In genomic region chr9:44107110-44107509, GRCm38 (mm10) we compare ENCODE assay signal across 8 mouse cellular contexts. TPM values are rescaled to one million over a fixed set of nuclear protein-coding genes. Genes with fewer than 3 reads are reported as not detected.
DNase-seq lines count a peak whose midpoint lies in the region; ATAC-seq and TF ChIP-seq lines count a peak whose summit lies in the region.

TSS of gene C1qtnf5 (plus strand) at chr9:44107245.

- WGBS in lung, adult 2 months: 17% methylated on average over 8 of the region's 8 CpGs

- TF ChIP-seq POLR2A in lung, adult 2 months (IDR thresholded peaks at IDR 0.05; ENCODE audit: borderline replicate concordance, extremely low read depth, low read depth, low read length): peak; percentile 38; the same call in 1 of the 2 replicates

- peaks cover 20% of the 10 kb centered on the region for H3K4me1 ChIP-seq in lung, adult 2 months (ENCODE audit: control insufficient read depth, insufficient read depth, low read length)

- intact Hi-C loops in heart, postnatal 36 days (cut with DNase I): loop anchor here (2.0 kb wide), 1 partner anchor 122 kb away; no protein-coding TSS in a partner anchor

- peak; percentile 62 to 66 for DNase-seq in cerebellum, adult 18-20 months
- peak in 1 of 2 experiments; percentile 79 for DNase-seq in frontal cortex, adult 2 months (ENCODE audit: extremely low spot score in 1 of 2, low spot score in 1 of 2)
- DNase-seq in heart, postnatal 36 days: peak; percentile 87
- peak in 1 of 2 experiments; percentile 65 for DNase-seq in layer of hippocampus, adult 18-20 months (ENCODE audit: low spot score in 2 of 2)
- peak; percentile 58 for DNase-seq in lung, adult 2 months
- peak; percentile 61 to 70 for DNase-seq in right cerebral cortex, adult 2 months (ENCODE audit: low spot score in 2 of 2)
- no peak for DNase-seq in thymus, postnatal 10 days (ENCODE audit: low spot score in 2 of 2)

- no peak for ATAC-seq in cerebellum, adult (ENCODE audit: insufficient number of reproducible peaks, low FRiP score, low TSS enrichment)

- H3K4me3 ChIP-seq in lung, adult 2 months (replicated peaks; ENCODE audit: extremely low read depth, low read depth, low read length): peak within 1 kb of the TSS; percentile 14

- TF ChIP-seq CTCF in lung, adult 2 months (IDR thresholded peaks at IDR 0.05; ENCODE audit: insufficient read depth, low read length): no peak

RNA-seq across cellular contexts. Expression of gene C1qtnf5, which starts in this region (rescaled TPM):
- 31.7 and 39.5 TPM in 2 replicates for polyA plus RNA-seq in frontal cortex, adult 2 months (2012; rRNA removed)
- total RNA-seq in heart, postnatal 36 days (2021): 1 to 10 TPM; 8.4 to 8.9 TPM
- total RNA-seq in layer of hippocampus, adult 18-20 months (2021): 10 to 100 TPM; 16.9 to 21.2 TPM
- polyA plus RNA-seq in lung, adult 2 months (2012; rRNA removed): 29.0 and 31.0 TPM in 2 replicates

Comparison
In these comparisons a context has a peak if more than half of its experiments do, and no peak if none do; other contexts are left out.
1. DNase-seq: peak in cerebellum, adult 18-20 months (2 of 2), heart, postnatal 36 days (2 of 2), lung, adult 2 months (single experiment) and right cerebral cortex, adult 2 months (2 of 2); none in thymus, postnatal 10 days (0 of 2).